Mouse (Mus musculus) layer of hippocampus, postnatal 25 days (tissue): ENCODE results near the gene Tstd1. TPM values are rescaled to one million over a fixed set of nuclear protein-coding genes. Genes with fewer than 3 reads are reported as not detected.

Source experiments
- DNase-seq, 2 experiments: peaks; one replicate each; pipeline ENCODE4 v3.0.0; 2022; ENCODE audit warnings: mixed read lengths in 2 of 2, low spot score in 1 of 2; ENCODE audit errors: extremely low spot score in 1 of 2
- total RNA-seq, 2 experiments: library from RNA; stranded (reverse); gene quantifications; 2 replicates each; pipeline ENCODE4 v1.2.3; 2021

Tstd1 gene
- total RNA-seq, 2 experiments from 2014 or later: 3.1 to 3.3 TPM

DNA sequence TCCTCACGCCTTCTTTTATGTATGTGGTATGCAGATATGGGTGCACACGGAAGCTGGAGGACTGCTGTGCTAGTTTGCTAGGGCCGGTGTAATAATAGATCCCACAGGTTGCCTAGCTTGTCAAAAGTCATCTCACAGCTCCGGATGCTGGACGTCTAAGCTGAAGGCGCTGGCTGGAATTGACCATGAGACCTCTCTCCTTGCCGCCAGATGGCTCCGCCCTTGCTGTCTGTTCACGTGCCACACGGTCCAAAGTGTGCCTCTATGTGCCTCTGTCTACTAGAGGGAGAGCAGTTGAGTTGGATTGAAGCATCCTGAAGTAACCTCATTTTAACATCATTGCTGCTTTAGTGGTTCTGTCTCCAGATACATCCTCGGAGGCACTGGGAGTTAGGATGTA is 31.4 kb downstream of the Tstd1 start:
- DNase-seq: no peak

DNA sequence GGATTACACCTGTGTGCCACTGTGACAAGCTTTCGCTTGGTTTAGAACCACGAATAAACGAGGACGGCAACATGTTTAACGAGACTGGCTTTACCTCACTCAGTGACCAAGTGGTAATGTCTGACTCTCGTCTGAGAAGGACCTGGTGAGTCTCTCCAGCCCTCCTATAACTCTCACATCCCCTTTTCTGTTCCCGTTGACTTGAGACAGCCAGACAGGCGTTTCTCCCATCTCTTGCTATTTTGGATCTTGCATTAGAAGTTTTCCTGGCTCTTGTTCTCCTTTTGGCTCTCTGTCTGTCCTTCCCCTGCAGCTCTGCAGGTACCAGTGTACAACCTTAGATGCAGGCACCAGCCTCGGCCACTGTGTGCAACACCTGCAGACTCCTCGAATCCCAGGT is 32.3 kb downstream of the Tstd1 start:
- DNase-seq: no peak

DNA sequence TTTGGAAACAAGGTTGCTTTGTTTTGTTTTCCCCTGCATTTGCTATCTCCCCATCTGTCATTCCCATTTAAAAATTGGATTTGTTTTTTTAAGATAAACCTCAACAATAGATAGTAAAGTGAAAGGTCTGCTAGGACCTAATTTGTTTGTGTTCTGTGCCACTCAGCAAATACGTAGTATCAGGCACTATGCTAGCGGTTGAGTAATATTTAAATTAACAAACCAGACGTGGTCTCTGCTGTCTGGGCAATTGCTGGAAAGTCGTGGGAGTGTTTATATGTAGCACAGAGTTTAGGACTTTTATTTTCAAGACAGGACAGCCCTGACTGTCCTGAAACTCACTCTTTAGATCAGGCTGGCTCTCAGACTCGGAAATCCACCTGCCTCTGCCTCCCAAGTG is 33.9 kb downstream of the Tstd1 start:
- DNase-seq: no peak

DNA sequence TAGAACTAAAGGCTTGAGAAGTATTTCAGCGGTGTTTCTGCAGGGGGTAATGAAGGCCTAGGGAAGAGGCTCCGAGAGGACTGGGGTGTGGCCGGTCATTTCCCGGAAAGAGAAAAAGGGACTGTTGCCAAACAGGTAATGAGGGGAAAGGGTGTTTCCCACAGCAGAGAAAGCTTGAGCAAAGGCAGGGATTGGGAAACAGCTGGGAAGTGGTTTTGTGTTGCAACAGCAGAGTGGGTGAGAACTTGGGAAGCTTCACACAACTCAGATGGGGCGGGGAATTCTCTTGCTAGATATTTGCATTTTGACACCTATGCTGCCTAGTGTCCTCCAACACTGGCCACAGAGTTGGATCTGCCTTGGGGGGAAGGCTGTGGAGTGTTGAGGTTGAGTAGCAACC is 34.3 kb downstream of the Tstd1 start:
- DNase-seq: no peak

DNA sequence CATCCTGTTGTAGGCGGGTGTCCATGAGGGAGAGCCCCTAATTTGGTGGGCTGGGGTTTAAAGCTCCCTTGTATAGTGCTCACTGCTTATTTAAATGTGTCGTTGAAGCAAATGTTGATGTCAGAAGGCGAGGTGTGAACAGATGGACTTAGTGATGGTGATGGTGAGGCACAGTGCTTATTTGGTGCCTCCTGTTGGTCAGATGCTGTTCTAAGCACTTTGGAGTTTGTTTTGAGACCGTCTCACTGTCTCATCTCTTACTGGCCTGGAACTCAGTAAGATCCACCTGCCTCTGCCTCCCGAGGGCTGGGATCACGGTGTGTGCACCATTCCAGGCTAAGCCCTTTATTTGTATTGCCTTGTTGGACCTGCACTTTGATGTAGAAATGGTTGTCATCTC is 36.3 kb downstream of the Tstd1 start:
- no peak for DNase-seq

DNA sequence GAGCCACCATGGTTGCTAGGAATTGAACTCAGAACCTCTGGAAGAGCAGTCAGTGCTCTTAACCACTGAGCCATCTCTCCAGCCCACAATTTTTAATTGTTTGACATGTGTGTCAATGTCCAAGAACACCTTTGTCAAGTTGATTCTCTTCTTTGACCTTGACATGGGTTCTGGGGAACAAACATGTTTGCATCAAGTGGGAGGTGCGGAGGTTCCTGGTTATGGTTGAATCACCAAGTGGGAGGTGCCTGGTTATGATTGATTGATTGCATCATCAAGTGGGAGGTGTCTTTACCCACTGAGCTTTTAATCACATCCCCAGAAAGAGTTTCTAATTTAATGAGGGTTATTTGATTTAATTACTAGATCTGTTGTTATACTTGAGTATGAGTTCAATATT is 38.9 kb downstream of the Tstd1 start:
- DNase-seq: no peak

DNA sequence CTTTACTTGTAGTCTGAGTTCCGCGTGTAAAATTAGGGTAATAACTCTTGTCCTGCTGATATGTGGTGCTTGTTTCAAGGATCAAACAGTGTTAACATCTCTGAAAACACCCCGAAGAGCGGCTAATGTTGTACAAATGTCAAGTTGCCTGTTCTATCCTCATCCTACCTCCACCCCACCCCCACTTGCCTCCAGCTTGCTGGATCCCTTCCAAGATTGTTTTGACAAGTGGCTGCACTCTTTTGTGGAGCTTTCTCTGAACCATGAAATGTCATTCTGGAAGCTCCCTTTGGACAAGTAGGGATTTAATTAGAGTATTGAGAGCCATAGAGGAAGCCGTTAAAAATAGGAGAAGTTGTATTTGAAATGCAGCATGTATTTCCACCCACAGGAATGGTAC is 41.1 kb downstream of the Tstd1 start:
- DNase-seq: no peak

DNA sequence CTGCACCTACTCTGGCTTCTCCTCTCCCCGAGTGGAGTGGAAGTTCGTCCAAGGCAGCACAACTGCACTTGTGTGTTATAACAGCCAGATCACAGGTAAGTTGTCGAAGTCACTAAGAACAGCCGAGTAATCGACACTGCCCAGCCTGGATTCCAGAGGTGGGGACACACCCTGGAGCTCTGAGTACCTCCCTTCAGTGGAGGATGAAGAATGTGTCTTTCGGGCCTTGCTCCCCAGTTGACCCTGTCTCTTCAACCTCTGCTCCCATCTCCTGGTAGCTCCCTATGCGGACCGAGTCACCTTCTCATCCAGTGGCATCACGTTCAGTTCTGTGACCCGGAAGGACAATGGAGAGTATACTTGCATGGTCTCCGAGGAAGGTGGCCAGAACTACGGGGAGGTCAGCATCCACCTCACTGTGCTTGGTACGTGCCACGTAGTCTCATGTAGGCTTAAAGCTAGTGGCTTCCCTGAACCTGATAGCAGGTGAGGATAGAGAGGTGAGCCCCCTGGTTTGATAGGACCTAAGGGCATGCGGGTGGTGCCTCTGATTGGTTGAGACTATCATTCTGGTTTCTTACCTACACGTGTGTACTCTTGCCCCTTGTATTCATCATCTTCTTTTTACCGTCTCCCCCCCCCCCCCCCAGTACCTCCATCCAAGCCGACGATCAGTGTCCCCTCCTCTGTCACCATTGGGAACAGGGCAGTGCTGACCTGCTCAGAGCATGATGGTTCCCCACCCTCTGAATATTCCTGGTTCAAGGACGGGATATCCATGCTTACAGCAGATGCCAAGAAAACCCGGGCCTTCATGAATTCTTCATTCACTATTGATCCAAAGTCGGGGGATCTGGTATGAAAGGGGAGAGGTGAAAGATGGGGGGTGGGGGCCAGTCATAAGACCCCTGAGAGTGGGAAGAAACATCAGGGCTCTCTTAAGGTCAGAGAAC is 42.2 kb downstream of the Tstd1 start:
- DNase-seq: no peak

DNA sequence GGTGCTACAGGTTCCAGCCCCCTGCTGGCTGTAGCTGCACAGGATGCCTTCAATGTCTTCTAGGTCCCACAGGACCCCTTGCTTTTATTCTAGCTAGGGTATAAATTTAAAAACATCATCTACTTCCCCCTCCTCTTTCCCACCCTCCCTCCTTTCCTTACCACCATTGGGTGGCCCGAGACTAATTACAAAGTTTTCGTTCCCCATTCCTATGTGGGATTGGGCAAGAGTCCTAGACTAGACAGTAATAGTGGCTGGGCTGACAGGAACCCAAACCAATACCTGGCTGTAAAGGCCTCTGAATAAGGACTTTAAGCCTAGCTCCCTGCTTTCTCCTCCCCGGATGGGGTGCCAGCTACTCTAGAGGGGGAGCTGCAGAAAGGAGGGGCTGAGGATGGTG is 44.5 kb downstream of the Tstd1 start:
- DNase-seq: no peak

DNA sequence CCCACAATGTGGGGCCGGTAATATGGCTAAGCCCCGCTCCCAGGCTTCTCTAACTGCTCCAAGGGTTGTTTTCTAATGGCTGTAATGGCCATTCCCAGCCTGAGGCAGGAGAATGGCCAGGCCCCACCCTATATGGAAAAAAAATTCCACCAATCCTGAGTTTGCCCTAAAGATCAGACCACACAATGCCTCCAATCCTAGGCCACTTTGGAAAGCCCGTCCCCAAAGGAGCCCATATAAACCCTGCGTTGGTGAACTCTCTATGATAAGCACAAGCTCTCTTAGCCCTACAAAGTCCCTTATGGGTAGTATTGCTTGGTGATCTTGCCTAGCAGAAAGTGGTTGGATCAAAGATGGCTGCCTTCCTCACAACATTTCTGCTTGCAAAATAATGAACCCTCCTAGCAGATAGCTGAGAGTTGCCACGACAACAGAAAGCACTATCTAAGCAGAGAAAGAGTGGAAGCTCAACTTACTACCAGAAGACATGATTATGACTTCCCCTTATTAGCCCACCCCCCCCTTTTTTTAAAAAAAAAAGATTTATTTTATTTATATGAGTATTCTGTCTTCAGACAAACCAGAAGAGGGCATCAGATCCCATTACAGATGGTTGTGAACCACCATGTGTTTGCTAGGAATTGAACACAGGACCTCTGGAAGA is 47.2 kb downstream of the Tstd1 start:
- DNase-seq: no peak

DNA sequence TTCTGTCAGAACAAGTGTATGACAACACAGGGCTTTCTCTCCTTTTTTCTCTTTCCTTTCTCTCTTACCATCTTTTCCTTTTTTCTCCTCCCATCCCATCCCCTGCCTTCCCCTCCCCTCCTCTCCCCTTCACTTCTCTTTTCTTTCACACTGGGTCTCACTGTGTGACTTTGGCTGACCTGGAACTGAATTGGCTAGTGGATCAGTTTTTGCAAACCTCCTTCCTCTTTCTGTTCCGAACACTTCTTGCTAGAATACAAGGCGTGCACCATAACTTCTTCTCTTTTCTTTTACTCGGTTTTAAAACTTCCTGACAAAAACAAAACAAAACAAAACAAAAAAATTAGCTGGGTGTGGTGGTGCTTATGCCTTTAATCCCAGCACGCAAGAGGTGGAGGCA is 47.9 kb downstream of the Tstd1 start:
- no peak for DNase-seq

DNA sequence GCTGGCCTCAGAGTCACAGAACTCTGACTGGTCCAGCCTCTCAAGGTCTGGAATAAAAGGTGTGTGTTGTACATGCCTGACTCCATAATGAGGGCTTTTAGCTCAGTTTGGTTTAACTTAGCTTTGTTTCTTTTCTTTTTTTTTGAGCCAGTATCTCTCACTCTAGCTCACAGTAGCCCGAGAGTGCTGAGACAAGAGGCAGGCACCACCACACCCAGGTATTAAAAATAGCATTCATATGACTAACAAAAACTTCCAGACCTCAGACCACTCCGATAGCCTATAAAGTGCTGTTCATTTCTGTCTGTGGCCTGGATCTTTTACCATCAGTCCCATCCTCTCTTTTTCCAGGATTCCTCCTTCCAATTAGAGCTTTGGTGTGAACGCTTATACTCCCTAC is 51.0 kb downstream of the Tstd1 start:
- no peak for DNase-seq

Other genes with a start within 250 kb of the Tstd1 start
- gene Pcp4l1, start 222.6 kb upstream of the Tstd1 start, total RNA-seq: 10 to 100 TPM; 42.1 to 43.6 TPM
- under 1 TPM; 0.12 to 0.15 TPM for gene Nr1i3, start 204.9 kb upstream of the Tstd1 start, total RNA-seq
- gene Tomm40l, start 196.4 kb upstream of the Tstd1 start, total RNA-seq: 10 to 100 TPM; 81.4 to 85.9 TPM
- gene Apoa2, start 193.8 kb upstream of the Tstd1 start, total RNA-seq: 1 to 10 TPM; 1.9 to 2.3 TPM
- 10 to 100 TPM; 13.1 to 15.8 TPM for gene Fcer1g, start 184.5 kb upstream of the Tstd1 start, total RNA-seq
- gene Adamts4, start 168.5 kb upstream of the Tstd1 start, total RNA-seq: 10 to 100 TPM; 23.5 to 26.1 TPM
- 100 to 1,000 TPM; 280 to 296 TPM for gene Ndufs2, start 167.5 kb upstream of the Tstd1 start, total RNA-seq
- 10 to 100 TPM; 63.9 to 66.7 TPM for gene B4galt3, start 148.5 kb upstream of the Tstd1 start, total RNA-seq
- 10 to 100 TPM; 21.9 to 33.4 TPM for gene Ppox, start 137.7 kb upstream of the Tstd1 start, total RNA-seq
- gene Usp21, start 130.9 kb upstream of the Tstd1 start, total RNA-seq: 10 to 100 TPM; 58.1 to 64.8 TPM
- 100 to 1,000 TPM; 105 to 116 TPM for gene Ufc1, start 123.8 kb upstream of the Tstd1 start, total RNA-seq
- 10 to 100 TPM; 34.6 to 35.4 TPM for gene Dedd, start 89.7 kb upstream of the Tstd1 start, total RNA-seq
- 10 to 100 TPM; 45.7 to 47.3 TPM for gene Nit1, start 73.2 kb upstream of the Tstd1 start, total RNA-seq
- 100 to 1,000 TPM; 163 to 173 TPM for gene Pfdn2, start 73.2 kb upstream of the Tstd1 start, total RNA-seq
- 1 to 10 TPM; 6.4 to 9.2 TPM for gene Klhdc9, start 58.1 kb upstream of the Tstd1 start, total RNA-seq
- gene Nectin4, start 48.8 kb upstream of the Tstd1 start, total RNA-seq: 1 to 10 TPM; 3.6 to 3.7 TPM
- gene Arhgap30, start 29.9 kb upstream of the Tstd1 start, total RNA-seq: 1 to 10 TPM; 1.8 to 2.0 TPM
- gene Usf1, start 7.6 kb upstream of the Tstd1 start, total RNA-seq: 100 to 1,000 TPM; 113 to 139 TPM
- 1 to 10 TPM; 4.7 to 5.1 TPM for gene F11r, start 18.7 kb downstream of the Tstd1 start, total RNA-seq
- gene Alyref2, start 84.6 kb downstream of the Tstd1 start, total RNA-seq: 1 to 10 TPM; 6.1 to 7.5 TPM
- gene Itln1, start 116.4 kb downstream of the Tstd1 start, total RNA-seq: not detected
- not detected for gene Cd244a, start 140.3 kb downstream of the Tstd1 start, total RNA-seq
- under 1 TPM in 1 of 2 experiments, not detected in 1; 0.23 TPM for gene Ly9, start 188.5 kb downstream of the Tstd1 start, total RNA-seq
- gene Slamf7, start 234.2 kb downstream of the Tstd1 start, total RNA-seq: not detected